Mouse (Mus musculus): Measurements from ENCODE around the gene Gm20503.

DNA sequence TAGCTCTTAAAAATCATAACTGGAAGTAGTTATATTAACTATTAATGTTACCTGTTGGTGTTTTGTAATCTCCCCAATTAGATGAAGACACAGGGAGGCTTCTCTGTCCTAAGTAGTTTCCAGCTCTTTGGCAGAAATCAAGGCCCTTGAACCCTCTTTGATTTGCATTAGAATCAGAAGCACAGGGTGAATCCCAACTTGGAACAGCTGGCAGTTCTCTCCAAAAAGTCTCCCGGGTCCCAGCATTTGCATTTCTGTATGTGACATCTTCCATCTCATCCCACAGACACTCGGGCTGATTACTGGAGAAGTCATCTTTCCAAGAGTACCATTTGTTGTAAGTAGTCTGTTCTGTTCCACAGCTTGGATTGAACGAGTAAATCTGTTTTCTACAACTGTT is 44.2 kb downstream of the Gm20503 start:
- TF ChIP-seq CHD1 (IDR thresholded peaks at IDR 0.05; ENCODE audit: low read depth, low read length) (no peak), ELF1 (IDR thresholded peaks at IDR 0.05; ENCODE audit: low read depth, low read length) (no peak), NRF1 (IDR thresholded peaks at IDR 0.05; ENCODE audit: low read depth, low read length) (no peak), MAZ (IDR thresholded peaks at IDR 0.05; ENCODE audit: low read depth, low read length) (no peak), CTCF (conservative IDR thresholded peaks at IDR 0.05 in 1 of 2, IDR thresholded peaks at IDR 0.05 in 1 of 2; ENCODE audit: low read depth in 2 of 2, low read length in 2 of 2) (no peak), MAFK (IDR thresholded peaks at IDR 0.05; ENCODE audit: insufficient replicate concordance, low read length) (no peak), EP300 (IDR thresholded peaks at IDR 0.05; ENCODE audit: low read length) (no peak), E2F4 (IDR thresholded peaks at IDR 0.05; ENCODE audit: insufficient replicate concordance, low read depth, low read length) (no peak), MYC (IDR thresholded peaks at IDR 0.05; ENCODE audit: low read depth, low read length) (no peak)

All from CH12.LX (cell line).